Mouse (Mus musculus) left cerebral cortex, adult 18-20 months (tissue): Measurements from ENCODE around the gene Tent4a. TPM values are rescaled to one million over a fixed set of nuclear protein-coding genes. Genes with fewer than 3 reads are reported as not detected.
A peak's percentile ranks its signal among the peaks of the same experiment; 100 is the strongest.

ENCODE experiments used
- DNase-seq, 2 experiments: peaks; one replicate each; pipeline ENCODE4 v3.0.0; 2021 to 2022; ENCODE audit warnings: low spot score in 2 of 2, mixed read lengths in 1 of 2
- total RNA-seq, 2 experiments: library from RNA; stranded (reverse); gene quantifications; 2 replicates each; pipeline ENCODE4 v1.2.3; 2021

The Tent4a gene
- total RNA-seq, 2 experiments from 2014 or later, result 49.1 to 50.5 TPM

GRCm38 (mm10) chr13:69523444-69524157 lies 10.8 kb downstream of the Tent4a start:
- DNase-seq, result no peak

DNA sequence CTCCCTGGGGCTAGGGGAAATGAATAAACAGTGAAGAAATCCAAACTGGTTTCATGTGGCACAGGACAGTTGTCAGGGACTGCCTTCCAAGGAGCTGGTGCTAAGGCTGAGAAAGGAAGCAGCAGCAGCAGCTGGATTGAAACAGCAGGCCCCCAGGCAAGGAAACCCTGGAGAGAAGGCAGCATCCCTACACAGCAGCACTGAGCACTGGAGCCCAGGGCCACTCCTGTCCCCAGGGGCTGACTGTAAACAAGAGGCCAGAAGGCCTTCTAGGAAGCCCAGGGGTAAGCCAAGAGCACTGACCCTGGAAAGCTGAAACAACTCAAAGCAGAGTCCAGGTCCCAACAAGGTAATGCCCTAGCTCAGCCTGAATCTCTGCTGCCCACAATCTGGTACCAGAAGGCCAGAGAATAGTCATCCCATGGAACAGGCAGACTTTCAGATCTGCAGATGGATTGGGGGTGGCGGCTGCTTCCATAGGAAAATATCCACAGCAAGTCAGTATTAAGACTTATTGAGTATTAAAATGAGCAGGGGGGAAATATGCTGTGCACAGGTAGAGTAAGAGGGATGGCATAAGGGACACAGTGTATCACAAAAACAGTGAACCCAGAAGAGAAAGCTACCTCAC lies 12.1 kb downstream of the Tent4a start:
- no peak for DNase-seq

GRCm38 (mm10) chr13:69519137-69519536 lies 15.3 kb downstream of the Tent4a start:
- DNase-seq, result no peak

GRCm38 (mm10) chr13:69517445-69517844 lies 17.0 kb downstream of the Tent4a start:
- DNase-seq, result no peak

GRCm38 (mm10) chr13:69515091-69515490 lies 19.3 kb downstream of the Tent4a start:
- DNase-seq, result no peak

GRCm38 (mm10) chr13:69509391-69510244 lies 24.8 kb downstream of the Tent4a start:
- no peak for DNase-seq

GRCm38 (mm10) chr13:69507666-69508065 lies 26.8 kb downstream of the Tent4a start:
- no peak for DNase-seq

DNA sequence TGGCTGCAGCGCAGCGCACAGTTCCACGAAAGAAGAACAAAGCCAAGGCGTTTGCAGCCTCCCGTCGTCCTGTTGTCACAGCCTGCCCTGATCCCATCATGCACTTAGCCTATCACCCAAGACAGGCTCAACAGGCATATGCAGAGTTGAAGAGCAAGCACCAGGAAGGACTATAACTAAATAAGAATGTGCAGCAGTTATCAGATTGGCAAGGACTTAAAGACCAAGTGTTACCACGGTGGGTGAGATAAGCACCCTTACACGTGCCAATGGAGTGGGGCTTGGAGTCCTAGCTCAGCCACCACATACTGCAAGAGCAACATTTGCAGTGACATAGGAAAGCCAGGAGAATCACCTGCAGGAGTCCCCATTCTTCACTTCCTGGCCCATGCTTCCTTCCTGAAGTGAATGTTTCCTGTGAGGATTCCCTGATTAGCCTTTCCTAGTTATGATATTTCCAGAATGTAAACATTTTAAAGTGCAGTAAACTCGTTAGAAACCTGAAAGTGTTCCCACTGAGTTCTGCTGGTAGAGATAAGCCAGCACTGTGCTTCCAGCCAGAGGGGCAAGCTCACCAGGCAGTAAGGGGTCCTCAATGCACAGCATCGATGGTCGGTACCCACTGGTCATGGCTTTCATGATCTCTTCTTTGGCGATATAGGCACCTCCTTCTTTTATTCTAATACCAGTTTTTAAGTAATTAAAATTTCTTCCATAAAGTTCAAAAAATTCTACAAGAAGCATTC lies 27.9 kb downstream of the Tent4a start:
- DNase-seq, result no peak

- DNase-seq, result no peak
These were observed 31.6 kb downstream of the Tent4a start for GRCm38 (mm10) chr13:69502863-69503262.

DNA sequence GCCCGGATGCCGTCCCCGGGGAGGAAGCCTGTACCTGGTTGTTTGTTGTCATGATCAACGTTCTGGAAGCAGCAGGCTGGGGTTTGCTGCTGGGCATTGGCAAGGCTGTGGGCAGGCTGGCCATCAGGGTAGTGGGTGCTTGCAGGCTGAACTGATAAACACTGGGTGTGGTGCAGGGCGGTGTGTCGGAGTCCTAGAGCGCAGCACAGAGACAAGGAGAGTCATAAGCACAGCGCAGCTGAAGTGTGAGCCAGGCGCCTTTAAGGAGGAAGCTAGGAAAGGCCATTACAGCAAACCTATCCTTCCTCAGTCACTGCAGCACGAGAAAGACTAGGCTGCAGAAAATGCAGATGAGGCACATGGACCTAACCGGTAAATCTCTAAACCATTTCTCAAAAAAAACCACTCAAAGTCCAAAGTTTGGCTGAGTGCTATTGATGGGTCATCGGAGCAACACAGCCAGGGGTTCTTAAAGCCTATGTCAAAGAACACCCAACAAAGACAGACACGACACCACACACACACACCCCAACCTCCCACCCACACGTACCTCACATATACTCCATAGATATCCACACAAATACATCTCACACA lies 32.2 kb downstream of the Tent4a start:
- DNase-seq, result no peak

GRCm38 (mm10) chr13:69498276-69498675 lies 36.1 kb downstream of the Tent4a start:
- no peak for DNase-seq

DNA sequence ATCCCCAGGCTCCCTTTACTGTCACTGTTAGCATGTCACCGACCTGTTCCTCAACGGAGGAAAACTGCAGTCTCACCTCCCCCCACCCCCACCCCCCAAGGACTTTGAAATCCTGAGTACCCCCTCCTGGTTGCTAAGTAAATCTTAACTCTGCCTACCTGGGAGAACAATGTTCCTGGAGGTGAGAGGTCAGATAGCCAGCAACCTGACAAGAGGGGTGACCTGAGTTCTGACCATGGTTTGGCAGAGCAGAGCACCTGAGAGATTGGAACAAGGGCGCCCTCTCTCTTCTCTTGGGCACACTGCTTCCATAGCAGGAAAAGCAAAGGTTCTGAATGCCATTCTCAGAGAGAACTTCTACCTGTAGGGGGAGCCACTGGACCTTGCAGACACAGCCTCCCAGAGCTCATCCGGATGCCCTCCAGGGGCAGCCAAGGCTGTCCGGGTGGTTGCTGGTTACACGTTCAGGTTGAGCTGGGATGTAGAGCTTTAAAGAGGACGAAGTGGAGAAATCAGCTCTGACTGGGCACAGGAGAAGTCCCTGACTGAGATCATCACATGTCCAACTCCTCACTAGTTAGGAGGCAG lies 41.4 kb downstream of the Tent4a start:
- DNase-seq, result peak; percentile 44 to 67

- DNase-seq, result no peak
These were observed 44.6 kb downstream of the Tent4a start for GRCm38 (mm10) chr13:69489777-69490176.

- DNase-seq, result no peak
These were observed 45.7 kb downstream of the Tent4a start for GRCm38 (mm10) chr13:69488565-69489255.

DNA sequence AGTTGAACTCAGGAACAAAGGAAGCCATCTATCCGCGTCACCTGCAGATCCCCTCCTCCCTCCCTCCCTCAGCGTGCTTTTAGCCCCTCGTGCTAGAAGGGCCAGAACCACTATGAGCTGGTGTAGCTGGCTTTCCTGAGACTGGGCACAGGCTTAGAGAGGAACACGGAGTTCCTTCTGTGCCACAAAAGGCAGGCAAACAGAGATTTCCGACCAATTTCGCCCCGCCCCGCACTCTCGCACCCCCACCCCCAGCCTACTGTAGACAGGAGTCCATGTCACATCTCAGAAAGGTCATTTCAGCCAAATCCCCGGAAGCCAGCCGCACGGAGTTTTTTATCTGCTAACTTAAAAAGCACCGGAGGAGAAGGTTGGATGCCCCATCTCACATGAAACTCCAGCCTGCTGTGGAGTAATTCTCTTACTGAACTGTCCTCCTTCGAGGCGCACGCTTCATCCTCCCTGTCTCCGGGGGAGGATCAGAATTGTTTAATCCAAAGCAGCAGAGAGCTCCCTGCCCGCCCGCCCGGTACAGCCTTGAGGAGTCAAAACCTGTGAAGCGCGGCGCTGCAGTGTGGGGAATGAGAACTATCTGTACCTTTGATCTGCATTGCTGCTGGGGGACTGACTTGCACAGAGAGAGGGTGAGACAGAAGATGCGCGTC lies 46.7 kb downstream of the Tent4a start:
- DNase-seq, result peak; percentile 42 to 53

DNA sequence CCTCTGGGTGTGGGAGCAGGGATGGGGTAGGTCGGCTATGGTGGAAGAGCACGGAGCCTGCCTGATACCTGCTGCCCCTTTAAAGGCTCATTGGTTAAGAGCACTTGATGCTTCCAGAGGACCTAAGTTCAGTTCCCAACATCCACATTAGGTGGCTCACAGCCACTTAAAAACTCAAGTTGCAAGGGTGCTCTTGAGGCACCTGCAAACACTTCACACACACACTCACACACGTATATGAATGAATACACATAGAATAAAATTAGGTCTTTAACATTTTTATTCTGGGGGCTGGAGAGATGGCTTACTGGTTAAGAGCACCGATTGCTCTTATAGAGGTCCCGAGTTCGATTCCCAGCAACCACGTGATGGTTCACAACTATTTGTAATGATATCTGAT lies 47.3 kb downstream of the Tent4a start:
- no peak for DNase-seq

DNA sequence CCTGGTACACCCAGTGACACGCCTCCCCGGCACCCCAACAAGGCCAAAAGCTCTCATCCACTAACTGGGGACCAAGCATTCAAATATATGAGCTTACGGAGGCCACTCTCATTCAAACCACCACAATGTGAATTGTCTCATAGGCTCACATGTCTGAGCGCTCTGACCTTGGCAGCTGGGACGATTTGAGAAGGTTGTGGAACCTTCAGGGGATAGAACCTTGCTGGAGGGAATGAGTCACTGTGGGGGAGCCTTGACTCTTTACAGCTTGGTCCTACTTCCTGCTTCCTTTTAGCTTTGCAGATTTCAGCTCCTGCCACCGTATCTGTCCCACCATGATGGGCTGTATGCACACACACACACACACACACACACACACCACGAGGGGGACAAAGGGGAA lies 48.6 kb downstream of the Tent4a start:
- DNase-seq, result no peak

- DNase-seq, result no peak
These were observed 49.1 kb downstream of the Tent4a start for GRCm38 (mm10) chr13:69485326-69485725.

DNA sequence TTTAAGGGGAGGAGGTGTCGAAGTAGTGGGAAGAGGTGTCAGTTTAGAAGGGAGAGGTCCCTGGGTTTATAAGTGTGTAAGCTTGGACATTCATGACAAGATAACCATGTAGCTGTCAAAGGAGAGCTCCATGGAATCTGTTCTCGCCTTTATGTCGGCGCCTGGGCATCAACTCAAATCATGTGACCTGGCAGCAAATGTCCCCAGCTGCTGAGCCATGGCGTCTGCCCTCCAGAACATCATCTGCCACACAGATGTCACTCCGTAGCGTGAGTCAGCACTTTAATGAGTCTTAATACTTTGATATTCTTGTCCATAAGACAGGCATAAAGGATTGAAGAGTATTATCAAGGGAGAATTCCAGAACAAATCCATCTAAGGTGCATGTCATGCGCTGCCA lies 51.7 kb downstream of the Tent4a start:
- no peak for DNase-seq
